Mouse (Mus musculus): Measurements from ENCODE around the gene Tssk1. TPM values are rescaled to one million over a fixed set of nuclear protein-coding genes. Genes with fewer than 3 reads are reported as not detected.

Tssk1 gene
- total and polyA plus RNA-seq, 3 experiments = 0.16 TPM; not detected in 2

- Histone ChIP-seq H3K36me3 (replicated peaks in 1 of 2; ENCODE audit: control insufficient read depth in 1 of 2, insufficient read depth in 1 of 2, low read length in 1 of 2) (peaks cover 22 to 88% of the 10 kb centered on the region in 2 experiments), H3K4me1 (ENCODE audit: control insufficient read depth in 1 of 2, insufficient read depth in 2 of 2) (peaks cover 0 to 5% of the 10 kb centered on the region in 2 experiments; a peak in 2 of 4 replicates), H3K9me3 (replicated peaks; ENCODE audit: low read length) (no peaks in the 10 kb centered on the region), H3K9ac (ENCODE audit: insufficient read depth, low read depth) (no peak overlapping the region), H3K79me2 (replicated peaks; ENCODE audit: control insufficient read depth, extremely low read depth, insufficient read depth, poor library complexity, severe bottlenecking) (no peaks in the 10 kb centered on the region), H3K27me3 (replicated peaks) (no peaks in the 10 kb centered on the region), H3K27ac (ENCODE audit: insufficient read depth, low read depth) (no peak overlapping the region), H3K4me2 (ENCODE audit: insufficient read depth, low read depth, poor library complexity, severe bottlenecking) (no peak overlapping the region), H3K4me3 (replicated peaks in 1 of 3; ENCODE audit: low read depth in 2 of 3, low read length in 2 of 3, poor library complexity in 1 of 3) (no peak overlapping the region)
- TF ChIP-seq RCOR1 (conservative IDR thresholded peaks at IDR 0.05; ENCODE audit: low read depth, low read length) (no peak), NELFE (IDR thresholded peaks at IDR 0.05; ENCODE audit: low read depth, low read length) (no peak), BHLHE40 (IDR thresholded peaks at IDR 0.05; ENCODE audit: low read depth, low read length) (no peak), SIN3A (IDR thresholded peaks at IDR 0.05; ENCODE audit: low read length) (no peak), MAZ (IDR thresholded peaks at IDR 0.05; ENCODE audit: low read depth, low read length) (no peak), ETS1 (conservative IDR thresholded peaks at IDR 0.05; ENCODE audit: low read depth, low read length) (no peak), MYC (IDR thresholded peaks at IDR 0.05; ENCODE audit: low read depth, low read length) (no peak), ZMIZ1 (IDR thresholded peaks at IDR 0.05; ENCODE audit: low read depth, low read length) (no peak), POLR2AphosphoS2 (IDR thresholded peaks at IDR 0.05; ENCODE audit: low read depth, low read length) (no peak), E2F4 (IDR thresholded peaks at IDR 0.05; ENCODE audit: insufficient replicate concordance, low read depth, low read length) (no peak)
- in situ Hi-C loops (cut with MboI; ENCODE audit: low pct_ligation_motif_present, low pct_unique_long_range_greater_than_20kb, low sequenced_read_pairs) = no loop called here
- dilution Hi-C loops (cut with MboI; ENCODE audit: extremely low pct_ligation_motif_present, extremely low pct_unique_long_range_greater_than_20kb, low sequenced_read_pairs) = no loop called here
- DNase-seq (ENCODE audit: extremely low read depth) = no peak
Measured at GRCm38 (mm10) chr16:17865293-17865692, 28.7 kb upstream of the Tssk1 start.

GRCm38 (mm10) chr16:17865770-17866169 lies 28.3 kb upstream of the Tssk1 start:
- in situ Hi-C loops (cut with MboI; ENCODE audit: low pct_ligation_motif_present, low pct_unique_long_range_greater_than_20kb, low sequenced_read_pairs) (no loop called here), dilution Hi-C loops (cut with MboI; ENCODE audit: extremely low pct_ligation_motif_present, extremely low pct_unique_long_range_greater_than_20kb, low sequenced_read_pairs) (no loop called here)
- no peak for DNase-seq (ENCODE audit: extremely low read depth)

More at GRCm38 (mm10) chr16:17865770-17866169, 28.3 kb upstream of the Tssk1 start:
- Histone ChIP-seq H3K79me2 (replicated peaks; ENCODE audit: control insufficient read depth, extremely low read depth, insufficient read depth, poor library complexity, severe bottlenecking) (no peaks in the 10 kb centered on the region), H3K9ac (ENCODE audit: insufficient read depth, low read depth) (no peak overlapping the region), H3K4me2 (ENCODE audit: insufficient read depth, low read depth, poor library complexity, severe bottlenecking) (no peak overlapping the region), H3K36me3 (replicated peaks in 1 of 2; ENCODE audit: control insufficient read depth in 1 of 2, insufficient read depth in 1 of 2, low read length in 1 of 2) (peaks cover 19 to 88% of the 10 kb centered on the region in 2 experiments), H3K27me3 (replicated peaks) (no peaks in the 10 kb centered on the region), H3K27ac (ENCODE audit: insufficient read depth, low read depth) (no peak overlapping the region), H3K9me3 (replicated peaks; ENCODE audit: low read length) (no peaks in the 10 kb centered on the region), H3K4me1 (ENCODE audit: control insufficient read depth in 1 of 2, insufficient read depth in 2 of 2) (peaks cover 0 to 7% of the 10 kb centered on the region in 2 experiments; a peak in 2 of 4 replicates), H3K4me3 (replicated peaks in 1 of 3; ENCODE audit: low read depth in 2 of 3, low read length in 2 of 3, poor library complexity in 1 of 3) (no peak overlapping the region)
- no peak for TF ChIP-seq PAX5 (IDR thresholded peaks at IDR 0.05; ENCODE audit: low read length)
- TF ChIP-seq CHD1 (IDR thresholded peaks at IDR 0.05; ENCODE audit: low read depth, low read length) = no peak
- no peak for TF ChIP-seq NELFE (IDR thresholded peaks at IDR 0.05; ENCODE audit: low read depth, low read length)
- no peak for TF ChIP-seq MAX (IDR thresholded peaks at IDR 0.05; ENCODE audit: low read length)
- no peak for TF ChIP-seq IRF4 (IDR thresholded peaks at IDR 0.05; ENCODE audit: low read depth, low read length)
- no peak for TF ChIP-seq SMC3 (IDR thresholded peaks at IDR 0.05; ENCODE audit: low read depth, low read length)
- TF ChIP-seq HCFC1 (IDR thresholded peaks at IDR 0.05; ENCODE audit: low read depth, low read length) = no peak
- TF ChIP-seq JUND (conservative IDR thresholded peaks at IDR 0.05; ENCODE audit: low read depth, low read length) = no peak
- TF ChIP-seq POLR2AphosphoS2 (IDR thresholded peaks at IDR 0.05; ENCODE audit: low read depth, low read length) = no peak
- TF ChIP-seq JUN (IDR thresholded peaks at IDR 0.05; ENCODE audit: insufficient read depth, low read depth, low read length) = no peak
- TF ChIP-seq ETS1 (conservative IDR thresholded peaks at IDR 0.05; ENCODE audit: low read depth, low read length) = no peak

All from CH12.LX (cell line).